Mouse (Mus musculus) lung, postnatal 0 days (tissue): Measurements from ENCODE around the gene Nptx1.

Experiments used
- CTCF ChIP-seq: IDR thresholded peaks from 2 replicates; pipeline ENCODE4 v1.5.1; 2016; ENCODE audit warnings: antibody characterized with exemption, mild to moderate bottlenecking
- EP300 ChIP-seq: IDR thresholded peaks from 2 replicates; pipeline ENCODE4 v1.6.1; 2016; ENCODE audit warnings: antibody characterized with exemption, mild to moderate bottlenecking, control low read depth

DNA sequence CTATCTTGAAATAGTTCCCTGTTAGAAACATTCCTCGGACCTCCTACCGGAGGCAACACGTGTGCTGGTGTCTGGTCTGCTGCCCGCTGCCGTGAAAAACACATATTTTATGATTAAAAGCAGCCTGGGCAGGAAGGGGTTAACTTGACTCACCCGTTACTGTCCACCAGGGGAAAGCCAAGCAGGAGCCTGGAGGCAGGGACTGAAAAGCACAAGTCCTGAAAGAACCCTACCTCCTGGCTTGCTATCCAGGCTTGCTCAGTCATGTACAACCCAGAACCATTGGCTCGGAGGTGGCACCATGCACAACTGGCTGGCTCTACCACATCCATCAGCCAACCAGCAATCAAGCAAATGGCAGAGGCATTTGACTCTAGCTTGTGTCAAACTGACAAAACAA is 13.8 kb downstream of the Nptx1 start:
- no peak for TF ChIP-seq CTCF
- TF ChIP-seq EP300 = no peak
